Mouse (Mus musculus) mature B cell (primary cell): ENCODE data around the gene Ttc7b.

Experiments
- in situ Hi-C: fragments of 300-500 bp; cut with MboI; formaldehyde crosslinking; loops from 2 replicates; pipeline ENCODE4 v1.14.3; 2019

Gene Ttc7b

GRCm38 (mm10) chr12:100336241-100336640 lies 184.4 kb downstream of the Ttc7b start:
- in situ Hi-C loops: no loop called here

- in situ Hi-C loops: no loop called here
Measured at GRCm38 (mm10) chr12:100331806-100332205, 188.8 kb downstream of the Ttc7b start.

- in situ Hi-C loops: no loop called here
Measured at GRCm38 (mm10) chr12:100330234-100330633, 190.4 kb downstream of the Ttc7b start.

- in situ Hi-C loops: no loop called here
Measured at GRCm38 (mm10) chr12:100328998-100329397, 191.6 kb downstream of the Ttc7b start.

GRCm38 (mm10) chr12:100328557-100328956 lies 192.1 kb downstream of the Ttc7b start:
- in situ Hi-C loops: no loop called here

- in situ Hi-C loops: no loop called here
Measured at GRCm38 (mm10) chr12:100326732-100327131, 193.9 kb downstream of the Ttc7b start.

GRCm38 (mm10) chr12:100325618-100326017 lies 195.0 kb downstream of the Ttc7b start:
- in situ Hi-C loops: no loop called here

- in situ Hi-C loops: no loop called here
Measured at GRCm38 (mm10) chr12:100325212-100325611, 195.4 kb downstream of the Ttc7b start.

GRCm38 (mm10) chr12:100323641-100324040 lies 197.0 kb downstream of the Ttc7b start:
- in situ Hi-C loops: no loop called here

- in situ Hi-C loops: no loop called here
Measured at GRCm38 (mm10) chr12:100322225-100322624, 198.4 kb downstream of the Ttc7b start.

- in situ Hi-C loops: no loop called here
Measured at GRCm38 (mm10) chr12:100321545-100321944, 199.1 kb downstream of the Ttc7b start.

GRCm38 (mm10) chr12:100319746-100320145 lies 200.9 kb downstream of the Ttc7b start:
- in situ Hi-C loops: no loop called here

- in situ Hi-C loops: no loop called here
Measured at GRCm38 (mm10) chr12:100317936-100318335, 202.7 kb downstream of the Ttc7b start.

GRCm38 (mm10) chr12:100316094-100316493 lies 204.5 kb downstream of the Ttc7b start:
- in situ Hi-C loops: no loop called here

- in situ Hi-C loops: no loop called here
Measured at GRCm38 (mm10) chr12:100315119-100315885, 205.3 kb downstream of the Ttc7b start.

GRCm38 (mm10) chr12:100313785-100314375 lies 206.7 kb downstream of the Ttc7b start:
- in situ Hi-C loops: no loop called here

- in situ Hi-C loops: no loop called here
Measured at GRCm38 (mm10) chr12:100313209-100313608, 207.4 kb downstream of the Ttc7b start.

GRCm38 (mm10) chr12:100310471-100311392 lies 209.9 kb downstream of the Ttc7b start:
- in situ Hi-C loops: no loop called here

GRCm38 (mm10) chr12:100309201-100309600 lies 211.4 kb downstream of the Ttc7b start:
- in situ Hi-C loops: no loop called here

GRCm38 (mm10) chr12:100307501-100308260 lies 212.9 kb downstream of the Ttc7b start:
- in situ Hi-C loops: no loop called here

GRCm38 (mm10) chr12:100306336-100306735 lies 214.3 kb downstream of the Ttc7b start:
- in situ Hi-C loops: no loop called here
